Mouse (Mus musculus) hindbrain, embryonic 14.5 days (tissue): ENCODE measurements around the gene Tmem151b. TPM values are rescaled to one million over a fixed set of nuclear protein-coding genes. Genes with fewer than 3 reads are reported as not detected.

Source experiments
- ATAC-seq: fragments of 200-750 bp; cut with Nextera tagmentation; 2 replicates; pipeline ENCODE4 v1.8.0; 2017; ENCODE audit warnings: moderate number of reproducible peaks, mild to moderate bottlenecking, moderate TSS enrichment, moderate library complexity; ENCODE audit not compliant: low FRiP score
- DNase-seq: peaks from one replicate; pipeline ENCODE4 v3.0.0-alpha.2; 2015; ENCODE audit warnings: low spot score
- H3K27ac ChIP-seq: fragments of 300-500 bp; sonication (generic); 2 replicates; pipeline ENCODE4 v1.5.1; 2014; ENCODE audit warnings: mild to moderate bottlenecking, moderate library complexity
- H3K27me3 ChIP-seq: fragments of 300-500 bp; sonication (generic); 2 replicates; pipeline ENCODE4 v1.6.1; 2014; ENCODE audit warnings: mild to moderate bottlenecking, low read length, mixed read lengths; ENCODE audit not compliant: control insufficient read depth, insufficient read depth
- H3K36me3 ChIP-seq: fragments of 300-500 bp; sonication (generic); replicated peaks from 2 replicates; pipeline ENCODE4 v1.6.1; 2014; ENCODE audit not compliant: control insufficient read depth, insufficient read depth
- H3K4me1 ChIP-seq: fragments of 300-500 bp; sonication (generic); replicated peaks from 2 replicates; pipeline ENCODE4 v1.6.1; 2014; ENCODE audit warnings: antibody characterized with exemption, low read length, mixed read lengths; ENCODE audit not compliant: control insufficient read depth, insufficient read depth
- H3K4me2 ChIP-seq: fragments of 300-500 bp; sonication (generic); replicated peaks from 2 replicates; pipeline ENCODE4 v1.6.1; 2014; ENCODE audit warnings: mild to moderate bottlenecking, moderate library complexity
- H3K4me3 ChIP-seq: fragments of 300-500 bp; sonication (generic); replicated peaks from 2 replicates; pipeline ENCODE4 v1.5.1; 2014; ENCODE audit warnings: mild to moderate bottlenecking, low read length
- H3K9ac ChIP-seq: fragments of 300-500 bp; sonication (generic); 2 replicates; pipeline ENCODE4 v1.6.1; 2014
- H3K9me3 ChIP-seq: fragments of 300-500 bp; sonication (generic); 2 replicates; pipeline ENCODE4 v1.6.1; 2016; ENCODE audit warnings: low read length; ENCODE audit not compliant: control insufficient read depth
- WGBS: fragments of 180-500 bp; shearing (Covaris S2); extraction: QIAGEN DNeasy Blood & Tissue Kit; methylation state at CpG from one replicate; pipeline ENCODE4 v1.1.7; 2014; 5-methylcytosine and 5-hydroxymethylcytosine counted together
- polyA plus RNA-seq: library from polyadenylated mRNA; unstranded; fragments of >200 nt; fragmentation: Nextera tagmentation; extraction: Ambion mirVana; gene quantifications from 2 replicates; pipeline ENCODE4 v1.2.1, GENCODE M21; 2014

The Tmem151b gene
- polyA plus RNA-seq, 1 experiment from 2014 or later, result 16.8 TPM

DNA sequence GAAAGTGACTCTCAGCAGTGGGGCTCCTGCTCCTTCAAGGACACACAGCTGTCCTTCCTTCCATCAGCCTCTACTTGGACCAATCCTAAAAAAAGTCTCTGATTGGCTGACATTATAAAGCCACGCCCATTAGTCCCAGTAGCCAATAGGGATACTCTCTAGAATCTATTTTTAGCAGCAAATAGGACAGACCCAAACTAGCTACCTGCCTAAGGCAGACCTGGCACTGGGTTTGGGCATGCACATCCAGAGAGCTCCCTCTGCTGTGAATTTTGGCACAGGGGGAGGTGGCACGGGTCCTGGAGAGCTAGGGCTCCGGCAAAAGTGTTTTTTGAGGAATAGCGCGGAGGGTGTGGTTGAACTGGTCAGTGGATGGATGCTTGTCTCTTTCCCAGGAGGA lies 22.9 kb downstream of the Tmem151b start:
- Histone ChIP-seq H3K9me3 (no peaks in the 10 kb centered on the region), H3K27me3 (0 out of 2 replicates have a peak, but pooled peaks cover 5% of the 10 kb centered on the region), H3K4me3 (no peak overlapping the region), H3K36me3 (no peaks in the 10 kb centered on the region), H3K4me1 (peaks cover 3% of the 10 kb centered on the region; the same call in 1 of the 2 replicates), H3K4me2 (no peak overlapping the region), H3K27ac (no peak overlapping the region), H3K9ac (no peak overlapping the region)
- 22% methylated on average over 5 of the region's 5 CpGs for WGBS
- no peak for ATAC-seq
- no peak for DNase-seq

- H3K27ac ChIP-seq, result no peak overlapping the region
- DNase-seq (no peak), ATAC-seq (no peak; the same call in 1 of the 2 replicates)
- 0 out of 2 replicates have a peak, but pooled peaks cover 5% of the 10 kb centered on the region for H3K27me3 ChIP-seq
- H3K4me2 ChIP-seq, result no peak overlapping the region
- no peaks in the 10 kb centered on the region for H3K9me3 ChIP-seq
- H3K36me3 ChIP-seq, result 0 out of 2 replicates have a peak, but pooled peaks cover 12% of the 10 kb centered on the region
- H3K4me3 ChIP-seq, result no peak overlapping the region
- peaks cover 3% of the 10 kb centered on the region; the same call in 1 of the 2 replicates for H3K4me1 ChIP-seq
- H3K9ac ChIP-seq, result no peak overlapping the region
- WGBS, result 59% methylated on average over 4 of the region's 4 CpGs
Observed at GRCm38 (mm10) chr17:45524961-45525360, 24.5 kb downstream of the Tmem151b start.

DNA sequence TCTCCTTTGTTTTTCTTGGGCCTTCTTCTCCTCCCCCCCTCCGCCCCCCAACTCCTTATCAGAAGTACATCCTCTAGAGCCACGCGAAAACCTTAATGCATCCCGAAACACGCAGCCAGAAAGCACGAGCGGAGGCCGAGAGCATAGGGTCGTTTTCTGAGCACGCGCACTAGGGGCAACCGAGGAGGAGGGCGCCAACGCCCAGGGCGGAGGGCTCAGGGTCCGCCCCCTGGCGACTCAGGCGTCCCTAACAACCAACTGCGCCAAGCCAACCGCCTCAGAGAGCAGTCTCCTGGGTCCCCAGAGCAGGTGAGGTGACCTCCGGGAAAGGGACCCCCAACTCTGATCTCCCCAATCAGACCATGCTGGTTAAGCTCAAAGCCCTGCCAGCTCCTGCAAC lies 26.2 kb downstream of the Tmem151b start, which contains the start of gene Tcte1:
Gene Tcte1, plus strand, starts transcription at position 172 of the 400 bp plus-strand sequence.
- no peak within 1 kb of the TSS for H3K27ac ChIP-seq
- H3K4me3 ChIP-seq, result peak within 1 kb of the TSS; percentile 28
- no peaks in the 10 kb centered on the region for H3K9me3 ChIP-seq
- H3K36me3 ChIP-seq, result peaks cover 12% of the 10 kb centered on the region; the same call in 1 of the 2 replicates
- ATAC-seq (peak; percentile 76), DNase-seq (peak; percentile 71)
- peak within 1 kb of the TSS; percentile 41 for H3K9ac ChIP-seq
- H3K27me3 ChIP-seq, result no peaks in the 10 kb centered on the region
- peak within 1 kb of the TSS; percentile 54 for H3K4me2 ChIP-seq
- peaks cover 3% of the 10 kb centered on the region; the same call in 1 of the 2 replicates for H3K4me1 ChIP-seq
- WGBS, result under 1% methylated on average over 20 of the region's 21 CpGs

DNA sequence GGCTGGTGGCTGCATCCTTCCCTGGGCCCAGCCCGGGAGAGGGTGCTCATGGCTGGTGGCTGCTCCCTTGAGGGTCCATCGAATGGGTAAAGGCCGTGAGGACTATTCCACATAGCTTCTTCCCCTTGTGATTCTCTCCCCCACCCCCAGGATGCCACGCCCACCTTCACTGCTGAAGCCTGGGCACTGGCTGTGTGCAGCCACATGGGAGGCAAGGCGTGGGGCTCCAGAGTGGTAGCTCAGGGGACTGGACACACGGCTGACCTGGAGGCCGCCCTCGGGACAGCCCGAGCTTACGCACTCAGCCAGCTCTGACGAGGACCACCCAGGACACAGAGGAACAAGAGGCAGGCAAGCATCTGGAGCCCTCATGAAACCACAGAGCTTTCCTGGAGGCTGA lies 29.3 kb downstream of the Tmem151b start:
- H3K9me3 ChIP-seq, result no peaks in the 10 kb centered on the region
- H3K36me3 ChIP-seq, result peaks cover 20% of the 10 kb centered on the region
- no peak for DNase-seq
- WGBS, result 86% methylated on average over 11 of the region's 11 CpGs
- no peak overlapping the region for H3K4me2 ChIP-seq
- H3K9ac ChIP-seq, result no peak overlapping the region
- H3K27ac ChIP-seq, result no peak overlapping the region
- no peak overlapping the region for H3K4me3 ChIP-seq
- ATAC-seq, result no peak
- no peaks in the 10 kb centered on the region for H3K27me3 ChIP-seq
- peaks cover 3% of the 10 kb centered on the region; the same call in 1 of the 2 replicates for H3K4me1 ChIP-seq

- Histone ChIP-seq H3K9me3 (no peaks in the 10 kb centered on the region), H3K27me3 (no peaks in the 10 kb centered on the region), H3K4me1 (peaks cover 3% of the 10 kb centered on the region; the same call in 1 of the 2 replicates), H3K9ac (no peak overlapping the region), H3K4me2 (no peak overlapping the region), H3K4me3 (no peak overlapping the region), H3K27ac (no peak overlapping the region), H3K36me3 (peaks cover 20% of the 10 kb centered on the region)
- no peak for DNase-seq
- 83% methylated on average over 12 of the region's 12 CpGs for WGBS
- ATAC-seq, result no peak
Observed at GRCm38 (mm10) chr17:45518766-45519475, 30.6 kb downstream of the Tmem151b start.

DNA sequence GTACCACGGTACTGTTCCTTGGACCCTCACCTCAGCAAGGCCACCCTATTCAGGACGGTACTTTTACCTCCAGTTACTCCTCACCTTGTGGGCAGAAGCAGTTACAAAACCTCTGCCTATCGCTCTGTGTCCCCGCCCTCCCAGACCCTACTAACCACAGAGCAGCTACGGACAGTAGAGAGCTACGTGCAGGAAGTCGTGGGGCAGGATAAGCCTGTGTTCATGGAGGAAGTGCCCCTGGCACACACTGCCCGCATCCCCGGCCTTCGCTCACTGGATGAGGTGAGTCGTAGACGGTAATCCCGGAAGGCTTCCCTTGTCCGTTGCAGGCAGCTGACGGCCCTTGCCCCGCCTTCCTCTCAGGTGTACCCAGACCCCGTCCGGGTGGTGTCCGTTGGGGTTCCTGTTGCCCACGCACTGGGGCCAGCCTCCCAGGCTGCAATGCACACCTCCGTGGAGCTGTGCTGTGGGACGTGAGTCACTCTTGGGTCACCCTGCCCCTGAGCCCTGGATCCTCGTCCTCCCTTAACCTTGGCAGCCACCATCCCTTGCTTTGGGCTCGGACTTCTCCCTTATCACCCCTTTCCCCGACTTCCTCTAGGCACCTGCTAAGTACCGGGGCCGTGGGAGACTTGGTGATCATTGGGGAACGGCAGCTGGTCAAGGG lies 31.8 kb downstream of the Tmem151b start:
- ATAC-seq (no peak), DNase-seq (no peak)
- Histone ChIP-seq H3K27me3 (no peaks in the 10 kb centered on the region), H3K9me3 (no peaks in the 10 kb centered on the region), H3K4me3 (no peak overlapping the region), H3K4me1 (peaks cover 2% of the 10 kb centered on the region; the same call in 1 of the 2 replicates), H3K9ac (no peak overlapping the region), H3K36me3 (peaks cover 20% of the 10 kb centered on the region), H3K4me2 (no peak overlapping the region), H3K27ac (no peak overlapping the region)
- WGBS, result 93% methylated on average over 28 of the region's 28 CpGs

- 92% methylated on average over 21 of the region's 21 CpGs for WGBS
- DNase-seq, result no peak
- Histone ChIP-seq H3K4me1 (no peaks in the 10 kb centered on the region), H3K36me3 (peaks cover 20% of the 10 kb centered on the region), H3K4me2 (no peak overlapping the region), H3K27me3 (no peaks in the 10 kb centered on the region), H3K4me3 (no peak overlapping the region), H3K27ac (no peak overlapping the region), H3K9me3 (no peaks in the 10 kb centered on the region), H3K9ac (no peak overlapping the region)
- peak; percentile 21 for ATAC-seq
Observed at GRCm38 (mm10) chr17:45517135-45517534, 32.3 kb downstream of the Tmem151b start.

GRCm38 (mm10) chr17:45516488-45516887 lies 33.0 kb downstream of the Tmem151b start:
- no peak overlapping the region for H3K9ac ChIP-seq
- peak; percentile 35; the same call in 1 of the 2 replicates for ATAC-seq
- H3K9me3 ChIP-seq, result no peaks in the 10 kb centered on the region
- H3K27me3 ChIP-seq, result no peaks in the 10 kb centered on the region
- H3K27ac ChIP-seq, result no peak overlapping the region
- no peak overlapping the region for H3K4me2 ChIP-seq
- no peaks in the 10 kb centered on the region for H3K4me1 ChIP-seq
- peaks cover 20% of the 10 kb centered on the region for H3K36me3 ChIP-seq
- WGBS, result 50% methylated on average over 8 of the region's 8 CpGs
- peak; percentile 91 for DNase-seq
- H3K4me3 ChIP-seq, result no peak overlapping the region

- H3K4me1 ChIP-seq, result no peaks in the 10 kb centered on the region
- H3K4me2 ChIP-seq, result no peak overlapping the region
- no peak for DNase-seq
- no peak overlapping the region for H3K9ac ChIP-seq
- peaks cover 17% of the 10 kb centered on the region for H3K36me3 ChIP-seq
- H3K27ac ChIP-seq, result no peak overlapping the region
- no peak for ATAC-seq
- 90% methylated on average over 10 of the region's 10 CpGs for WGBS
- no peaks in the 10 kb centered on the region for H3K9me3 ChIP-seq
- H3K27me3 ChIP-seq, result no peaks in the 10 kb centered on the region
- no peak overlapping the region for H3K4me3 ChIP-seq
Observed at GRCm38 (mm10) chr17:45515806-45516205, 33.7 kb downstream of the Tmem151b start.
